Mouse (Mus musculus): ENCODE data around the gene Tbcc. TPM values are rescaled to one million over a fixed set of nuclear protein-coding genes. Genes with fewer than 3 reads are reported as not detected.
A peak's percentile ranks its signal among the peaks of the same experiment; 100 is the strongest.
"Not testable (repeated sequence)": the region's sequence is repeated elsewhere in the genome, so short reads cannot be mapped to it uniquely, and the experiment has no call there.

Tbcc gene
- 10 to 100 TPM; 19.6 to 23.9 TPM for total RNA-seq (2021)
- long read RNA-seq, experiment 1, transcript Tbcc-201 (1 exons, 1,164 nt), result major isoform, 36 of 36 reads
- long read RNA-seq, experiment 1, partial matches to known transcripts, result 0 of 36 reads
- long read RNA-seq, experiment 1, other reads (novel, unspliced or antisense), result 0 of 36 reads
- long read RNA-seq, experiment 2, transcript Tbcc-201 (1 exons, 1,164 nt), result major isoform, 96 of 96 reads
- long read RNA-seq, experiment 2, partial matches to known transcripts, result 0 of 96 reads
- long read RNA-seq, experiment 2, other reads (novel, unspliced or antisense), result 0 of 96 reads

GRCm38 (mm10) chr17:46890116-46890815 is at the start of gene Tbcc:
Gene Tbcc (plus strand): TSS chr17:46890684.
- peak; percentile 93 to 94 for DNase-seq (ENCODE audit: low spot score in 2 of 2)

- DNase-seq (ENCODE audit: low spot score in 2 of 2), result no peak
These were observed 47.5 kb upstream of the Tbcc start for GRCm38 (mm10) chr17:46843022-46843421.

- no peak for DNase-seq (ENCODE audit: low spot score in 2 of 2)
These were observed 46.8 kb upstream of the Tbcc start for GRCm38 (mm10) chr17:46843716-46844115.

- no peak for DNase-seq (ENCODE audit: low spot score in 2 of 2)
These were observed 45.7 kb upstream of the Tbcc start for GRCm38 (mm10) chr17:46844811-46845210.

- DNase-seq (ENCODE audit: low spot score in 2 of 2), result no peak
These were observed 45.2 kb upstream of the Tbcc start for GRCm38 (mm10) chr17:46845262-46845661.

- not testable (repeated sequence) for DNase-seq (ENCODE audit: low spot score in 2 of 2)
These were observed 43.9 kb upstream of the Tbcc start for GRCm38 (mm10) chr17:46846573-46846972.

- no peak for DNase-seq (ENCODE audit: low spot score in 2 of 2)
These were observed 43.3 kb upstream of the Tbcc start for GRCm38 (mm10) chr17:46847206-46847605.

GRCm38 (mm10) chr17:46852725-46853124 is 37.8 kb upstream of the Tbcc start:
- no peak for DNase-seq (ENCODE audit: low spot score in 2 of 2)

- peak in 1 of 2 experiments; percentile 46 for DNase-seq (ENCODE audit: low spot score in 2 of 2)
These were observed 37.2 kb upstream of the Tbcc start for GRCm38 (mm10) chr17:46853281-46853680.

- DNase-seq (ENCODE audit: low spot score in 2 of 2), result no peak
These were observed 36.4 kb upstream of the Tbcc start for GRCm38 (mm10) chr17:46854096-46854495.

GRCm38 (mm10) chr17:46854640-46855110 is 35.8 kb upstream of the Tbcc start:
- DNase-seq (ENCODE audit: low spot score in 2 of 2), result peak; percentile 32 to 38

- no peak for DNase-seq (ENCODE audit: low spot score in 2 of 2)
These were observed 35.0 kb upstream of the Tbcc start for GRCm38 (mm10) chr17:46855328-46856106.

GRCm38 (mm10) chr17:46856107-46856388 is 34.4 kb upstream of the Tbcc start:
- no peak for DNase-seq (ENCODE audit: low spot score in 2 of 2)

- peak; percentile 80 to 84 for DNase-seq (ENCODE audit: low spot score in 2 of 2)
These were observed 33.8 kb upstream of the Tbcc start for GRCm38 (mm10) chr17:46856471-46857360.

GRCm38 (mm10) chr17:46857361-46857902 is 33.1 kb upstream of the Tbcc start:
- DNase-seq (ENCODE audit: low spot score in 2 of 2), result peak; percentile 76 to 82

- peak; percentile 63 to 78 for DNase-seq (ENCODE audit: low spot score in 2 of 2)
These were observed 32.4 kb upstream of the Tbcc start, which contains the start of gene Bicral for GRCm38 (mm10) chr17:46857903-46858748. Gene Bicral (minus strand): TSS chr17:46858482.

- DNase-seq (ENCODE audit: low spot score in 2 of 2), result no peak
These were observed 31.6 kb upstream of the Tbcc start for GRCm38 (mm10) chr17:46858749-46859444.

GRCm38 (mm10) chr17:46860120-46860519 is 30.4 kb upstream of the Tbcc start:
- DNase-seq (ENCODE audit: low spot score in 2 of 2), result no peak
